Comparison of ENCODE assay signal across 24 mouse cellular contexts in genomic region chr1:134492276-134492675, GRCm38 (mm10). TPM values are rescaled to one million over a fixed set of nuclear protein-coding genes. Genes with fewer than 3 reads are reported as not detected.
DNase-seq lines count a peak whose midpoint lies in the region; ATAC-seq and TF ChIP-seq lines count a peak whose summit lies in the region.
"Had no signal": no experiment of that assay in that cellular context is flagged by ENCODE, and none has a peak within 500 bp of the region (broad histone marks: within the 10 kb centered on the region; RNA-seq: fewer than 3 reads in every experiment).

No protein-coding gene starts in this region.

- H3K9me3 ChIP-seq in liver, embryonic 13.5 days (replicated peaks): no peaks in the 10 kb centered on the region
- H3K9me3 ChIP-seq in E14TG2a.4 (ENCODE audit: low read length) (no peaks in the 10 kb centered on the region), ES-E14 (ENCODE audit: control insufficient read depth, insufficient read depth, low read depth, low read length) (no peaks in the 10 kb centered on the region)
- H3K9me3 ChIP-seq: embryonic facial prominence, embryonic 13.5 days; forebrain, embryonic 13.5 days; heart, embryonic 10.5 days; hindbrain, embryonic 13.5 days had no signal

- no peak for ATAC-seq in liver, embryonic 13.5 days (ENCODE audit: low read depth)
- ATAC-seq: activated CD4-positive, CD25-positive, alpha-beta regulatory T cell, adult 4 months; forebrain, embryonic 13.5 days; forebrain, postnatal 0 days; hindbrain, postnatal 0 days had no signal

- H3K36me3 ChIP-seq in liver, embryonic 13.5 days: peaks cover 47% of the 10 kb centered on the region
- H3K36me3 ChIP-seq in E14TG2a.4 (ENCODE audit: insufficient read depth, low read length) (peaks cover 45% of the 10 kb centered on the region), ES-E14 (ENCODE audit: control insufficient read depth, insufficient read depth, low read length, poor library complexity, severe bottlenecking) (peaks cover 13% of the 10 kb centered on the region; the same call in 1 of the 2 replicates)

- H3K4me3 ChIP-seq in liver, embryonic 13.5 days (replicated peaks): no peak overlapping the region
- H3K4me3 ChIP-seq in E14TG2a.4 (replicated peaks; ENCODE audit: low read length) (0 out of 2 replicates have a peak overlapping the region, but pooled peaks have one; percentile 17), ES-E14 (ENCODE audit: insufficient read depth in 1 of 2, low read depth in 1 of 2, low read length in 2 of 2, poor library complexity in 1 of 2, severe bottlenecking in 1 of 2) (no peak overlapping the region)
- no peak overlapping the region for H3K4me3 ChIP-seq in lung, adult 2 months (replicated peaks; ENCODE audit: extremely low read depth, low read depth, low read length)
- H3K4me3 ChIP-seq: embryonic facial prominence, embryonic 13.5 days; forebrain, embryonic 13.5 days; heart, embryonic 10.5 days; hindbrain, embryonic 13.5 days had no signal

- no peak for TF ChIP-seq POLR2A in lung, adult 2 months (IDR thresholded peaks at IDR 0.05; ENCODE audit: borderline replicate concordance, extremely low read depth, low read depth, low read length)

- peak overlapping the region; percentile 78; the same call in 1 of the 2 replicates for H3K27ac ChIP-seq in liver, embryonic 13.5 days
- H3K27ac ChIP-seq in ES-E14 (ENCODE audit: insufficient read depth, low read depth, low read length, poor library complexity, severe bottlenecking): peak overlapping the region; percentile 68; the same call in 1 of the 2 replicates
- H3K27ac ChIP-seq: embryonic facial prominence, embryonic 13.5 days; forebrain, embryonic 13.5 days; heart, embryonic 10.5 days; hindbrain, embryonic 13.5 days; hindbrain, postnatal 0 days had no signal

- H3K27me3 ChIP-seq in liver, embryonic 13.5 days: no peaks in the 10 kb centered on the region
- H3K27me3 ChIP-seq in E14TG2a.4 (ENCODE audit: insufficient read depth, low read length): no peaks in the 10 kb centered on the region
- H3K27me3 ChIP-seq: embryonic facial prominence, embryonic 13.5 days; forebrain, embryonic 13.5 days; hindbrain, embryonic 13.5 days had no signal

- in situ Hi-C loops in ES-E14 (cut with MboI; ENCODE audit: low sequenced_read_pairs in 2 of 2, unreplicated experiment in 2 of 2): no loop called here

- no peak for DNase-seq in liver, embryonic 13.5 days
- DNase-seq in liver (no peak), ES-E14 (ENCODE audit: low read depth, low spot score) (no peak)
- DNase-seq in urinary bladder, postnatal 4 days (ENCODE audit: low spot score in 2 of 2): no peak
- no peak for DNase-seq in lung, adult 2 months
- DNase-seq: adrenal gland, postnatal 14 days; cerebellum, adult 18-20 months; cerebellum, adult 9-11 months; cerebellum, postnatal 36 days; forebrain, postnatal 0 days; gastrocnemius, postnatal 25 days; heart, adult 18-20 months; heart, postnatal 10 days had no signal

- no peak overlapping the region for H3K4me2 ChIP-seq in liver, embryonic 13.5 days
- H3K4me2 ChIP-seq: embryonic facial prominence, embryonic 13.5 days; forebrain, embryonic 13.5 days; hindbrain, embryonic 13.5 days had no signal

- WGBS in liver, embryonic 13.5 days (ENCODE audit: insufficient replicate concordance): 78% methylated on average over 7 of the region's 7 CpGs
- WGBS in lung, adult 2 months: 75% methylated on average over 7 of the region's 7 CpGs

- H3K9ac ChIP-seq in liver, embryonic 13.5 days: no peak overlapping the region
- no peak overlapping the region for H3K9ac ChIP-seq in ES-E14 (ENCODE audit: insufficient read depth, low read depth, low read length, poor library complexity, severe bottlenecking)
- H3K9ac ChIP-seq: embryonic facial prominence, embryonic 13.5 days; forebrain, embryonic 13.5 days; forebrain, postnatal 0 days; hindbrain, embryonic 13.5 days had no signal

- peaks cover 36% of the 10 kb centered on the region for H3K4me1 ChIP-seq in liver, embryonic 13.5 days (replicated peaks)
- H3K4me1 ChIP-seq in E14TG2a.4 (replicated peaks; ENCODE audit: low read depth, low read length): peaks cover 48% of the 10 kb centered on the region
- no peaks in the 10 kb centered on the region; a peak in 1 of 4 replicates for H3K4me1 ChIP-seq in ES-E14 (ENCODE audit: control insufficient read depth in 2 of 2, insufficient read depth in 2 of 2, low read length in 2 of 2, poor library complexity in 1 of 2)
- H3K4me1 ChIP-seq in lung, adult 2 months (ENCODE audit: control insufficient read depth, insufficient read depth, low read length): peaks cover 5% of the 10 kb centered on the region

- TF ChIP-seq CTCF in E14TG2a.4 (conservative IDR thresholded peaks at IDR 0.05; ENCODE audit: low read length): no peak
- TF ChIP-seq CTCF in lung, adult 2 months (IDR thresholded peaks at IDR 0.05; ENCODE audit: insufficient read depth, low read length): no peak

TF ChIP-seq in ES-E14, 5 proteins besides CTCF, POLR2A, EP300 and RAD21:
- TF ChIP-seq ZNF384 (IDR thresholded peaks at IDR 0.05; ENCODE audit: low read depth, low read length): no peak
- no peak for TF ChIP-seq CHD2 (IDR thresholded peaks at IDR 0.05; ENCODE audit: low read depth, low read length)
- no peak for TF ChIP-seq MAFK (IDR thresholded peaks at IDR 0.05; ENCODE audit: insufficient read depth, low read depth, low read length)
- no peak for TF ChIP-seq HCFC1 (IDR thresholded peaks at IDR 0.05; ENCODE audit: borderline replicate concordance, insufficient read depth, low read length)
- TF ChIP-seq ZC3H11A (IDR thresholded peaks at IDR 0.05; ENCODE audit: borderline replicate concordance, low read depth, low read length): no peak
TF ChIP-seq in ES-E14: peak in this region for 0.

RNA-seq across cellular contexts. Expression of gene Rabif, which starts 2.2 kb away (rescaled TPM):
- polyA plus RNA-seq in liver, embryonic 13.5 days (2015; fragmentation: Nextera tagmentation; extraction: Ambion mirVana): 19.8 and 23.9 TPM in 2 replicates
- 23.3 and 24.9 TPM in 2 replicates for total RNA-seq in ES-E14 (2012; rRNA removed)
- 11.2 and 15.5 TPM in 2 replicates for polyA plus RNA-seq in lung, adult 2 months (2012; rRNA removed)

RNA-seq across cellular contexts. Expression of gene Klhl12, which starts 36.9 kb away (rescaled TPM):
- 34.7 and 37.4 TPM in 2 replicates for polyA plus RNA-seq in liver, embryonic 13.5 days (2015; fragmentation: Nextera tagmentation; extraction: Ambion mirVana)
- 21.8 and 22.7 TPM in 2 replicates for total RNA-seq in ES-E14 (2012; rRNA removed)
- polyA plus RNA-seq in lung, adult 2 months (2012; rRNA removed): 5.4 and 8.5 TPM in 2 replicates

RNA-seq across cellular contexts. Expression of gene Mgat4e, which starts 57.2 kb away (rescaled TPM):
- polyA plus RNA-seq in liver, embryonic 13.5 days (2015; fragmentation: Nextera tagmentation; extraction: Ambion mirVana): not detected in 2 replicates
- total RNA-seq in ES-E14 (2012; rRNA removed): 0.76 and 2.1 TPM in 2 replicates
- not detected in 2 replicates for polyA plus RNA-seq in lung, adult 2 months (2012; rRNA removed)
- total RNA-seq: adrenal gland, adult 18-20 months; adrenal gland, postnatal 14 days; forebrain, postnatal 0 days; gastrocnemius, adult 18-20 months; gastrocnemius, postnatal 25 days; heart, adult 18-20 months; heart, postnatal 10 days; hindbrain, postnatal 0 days had no signal
- polyA plus RNA-seq: activated CD4-positive, CD25-positive, alpha-beta regulatory T cell, adult 4 months; embryonic facial prominence, embryonic 13.5 days; forebrain, embryonic 13.5 days; forebrain, postnatal 0 days; heart, embryonic 10.5 days; heart, embryonic 14.5 days; hindbrain, embryonic 13.5 days; hindbrain, postnatal 0 days; intestine, embryonic 14.5 days had no signal
